Mouse (Mus musculus): ENCODE measurements around the gene Dynlt1f. TPM values are rescaled to one million over a fixed set of nuclear protein-coding genes. Genes with fewer than 3 reads are reported as not detected.

The Dynlt1f gene
- total RNA-seq (2023), result 100 to 1,000 TPM; 189 to 198 TPM

GRCm38 (mm10) chr17:6655567-6656281 is at the start of gene Dynlt1f:
Dynlt1f (minus strand) TSS chr17:6655900.

GRCm38 (mm10) chr17:6658801-6659200 is 3.1 kb upstream of the Dynlt1f start, which contains the start of gene Sytl3:
Sytl3 (plus strand) TSS chr17:6659093.

DNA sequence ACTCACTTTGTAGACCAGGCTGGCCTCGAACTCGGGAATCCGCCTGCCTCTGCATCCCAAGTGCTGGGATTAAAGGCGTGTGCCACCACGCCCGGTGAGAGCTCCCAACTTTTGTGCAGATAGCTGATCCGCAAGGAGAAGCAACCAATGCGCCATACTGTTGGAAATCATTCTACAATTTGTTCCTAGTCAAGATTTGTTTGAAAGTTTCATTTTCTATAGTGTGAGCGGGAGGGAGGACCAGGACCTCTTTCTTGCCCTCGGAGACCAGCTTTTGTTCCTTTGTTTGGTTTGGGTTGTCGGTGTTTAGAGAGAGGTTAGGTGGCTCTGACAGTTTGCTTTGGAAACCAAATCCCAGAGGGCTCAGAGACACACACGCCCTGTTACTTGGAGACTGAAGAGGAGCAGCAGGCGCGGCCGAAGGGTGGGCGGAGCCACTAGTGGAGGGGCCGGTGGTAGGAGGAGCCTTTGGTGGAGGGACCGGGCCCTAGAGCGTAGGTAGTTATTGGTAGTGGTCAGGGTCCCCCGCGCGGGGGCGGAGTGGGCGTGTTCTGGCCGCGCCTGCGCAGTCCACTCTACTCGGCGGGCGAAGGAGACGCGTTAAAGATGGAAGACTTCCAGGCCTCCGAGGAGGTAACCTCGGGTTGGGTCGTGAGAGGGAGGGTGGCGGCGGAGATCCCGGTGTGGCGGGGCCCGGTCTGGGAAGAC is 54.3 kb downstream of the Dynlt1f start, which contains the start of gene Dynlt1c:
Gene Dynlt1c (plus strand): TSS at position 468 of the 708 bp plus-strand sequence.

Other genes with a start within 250 kb of the Dynlt1f start
- 100 to 1,000 TPM; 178 to 183 TPM for gene Dynlt1b, start 225.8 kb downstream of the Dynlt1f start, total RNA-seq (2023)
- gene Dynlt1c, start 54.2 kb downstream of the Dynlt1f start, total RNA-seq (2023), result 10 to 100 TPM; 11.1 to 20.2 TPM
- gene Sytl3, start 3.2 kb upstream of the Dynlt1f start, total RNA-seq (2023), result under 1 TPM; 0.61 to 0.66 TPM
- 100 to 1,000 TPM; 205 to 250 TPM for gene Ezr, start 126.9 kb upstream of the Dynlt1f start, total RNA-seq (2023)

All from monocyte, adult 59 days (primary cell).